Mouse (Mus musculus) lung, embryonic 16.5 days (tissue): ENCODE data around the gene Wfdc10. TPM values are rescaled to one million over a fixed set of nuclear protein-coding genes. Genes with fewer than 3 reads are reported as not detected.

Source experiments
- ATAC-seq: fragments of 200-750 bp; cut with Nextera tagmentation; 2 replicates; pipeline ENCODE4 v1.8.0; 2017; ENCODE audit warnings: low read depth, mild to moderate bottlenecking, moderate library complexity
- H3K27ac ChIP-seq: fragments of 300-500 bp; sonication (generic); 2 replicates; pipeline ENCODE4 v1.5.1; 2014; ENCODE audit warnings: mild to moderate bottlenecking, control low read depth, low read length
- H3K27me3 ChIP-seq: fragments of 300-500 bp; sonication (generic); 2 replicates; pipeline ENCODE4 v1.6.1; 2014; ENCODE audit warnings: low read depth, low read length, mixed read lengths; ENCODE audit not compliant: control insufficient read depth, insufficient read depth
- H3K36me3 ChIP-seq: fragments of 300-500 bp; sonication (generic); 2 replicates; pipeline ENCODE4 v1.6.1; 2014; ENCODE audit warnings: low read length; ENCODE audit not compliant: control insufficient read depth, insufficient read depth
- H3K4me1 ChIP-seq: fragments of 300-500 bp; sonication (generic); replicated peaks from 2 replicates; pipeline ENCODE4 v1.6.1; 2014; ENCODE audit warnings: low read length, mixed read lengths; ENCODE audit not compliant: control insufficient read depth, insufficient read depth
- H3K4me2 ChIP-seq: fragments of 300-500 bp; sonication (generic); 2 replicates; pipeline ENCODE4 v1.6.1; 2014; ENCODE audit warnings: low read depth, low read length, control low read depth
- H3K4me3 ChIP-seq: fragments of 300-500 bp; sonication (generic); 2 replicates; pipeline ENCODE4 v1.5.1; 2014; ENCODE audit warnings: mild to moderate bottlenecking, low read length, control low read depth
- H3K9ac ChIP-seq: fragments of 300-500 bp; sonication (generic); 2 replicates; pipeline ENCODE4 v1.6.1; 2014; ENCODE audit warnings: low read length, control low read depth
- H3K9me3 ChIP-seq: fragments of 300-500 bp; sonication (generic); 2 replicates; pipeline ENCODE4 v1.6.1; 2016; ENCODE audit warnings: low read length; ENCODE audit not compliant: control insufficient read depth
- WGBS: fragments of 180-500 bp; shearing (Covaris S2); extraction: QIAGEN DNeasy Blood & Tissue Kit; methylation state at CpG from one replicate; pipeline ENCODE4 v1.1.7; 2014; 5-methylcytosine and 5-hydroxymethylcytosine counted together
- polyA plus RNA-seq: library from polyadenylated mRNA; unstranded; fragments of >200 nt; fragmentation: Nextera tagmentation; extraction: Ambion mirVana; gene quantifications from 2 replicates; pipeline ENCODE4 v1.2.1, GENCODE M21; 2015

Gene Wfdc10
- polyA plus RNA-seq, 1 experiment from 2014 or later, result 0.50 TPM

- WGBS, result 59% methylated on average over 13 of the region's 13 CpGs
- no peak overlapping the region for H3K4me3 ChIP-seq
Measured at GRCm38 (mm10) chr2:164641881-164642673, 13.8 kb upstream of the Wfdc10 start.

GRCm38 (mm10) chr2:164656483-164656882 lies 637 bp downstream of the Wfdc10 start, which contains the start of gene Wfdc9:
Gene Wfdc9 (minus strand): TSS chr2:164656583.
- H3K4me1 ChIP-seq, result no peaks in the 10 kb centered on the region
- H3K27ac ChIP-seq, result no peak within 1 kb of the TSS
- H3K9ac ChIP-seq, result no peak within 1 kb of the TSS
- no peak within 1 kb of the TSS for H3K4me2 ChIP-seq
- no peaks in the 10 kb centered on the region for H3K36me3 ChIP-seq
- no peak within 1 kb of the TSS for H3K4me3 ChIP-seq
- 80% methylated on average over 9 of the region's 9 CpGs for WGBS
- no peaks in the 10 kb centered on the region for H3K9me3 ChIP-seq
- no peaks in the 10 kb centered on the region for H3K27me3 ChIP-seq
- no peak for ATAC-seq

More at GRCm38 (mm10) chr2:164641881-164642673, 13.8 kb upstream of the Wfdc10 start:
- Histone ChIP-seq H3K36me3 (no peaks in the 10 kb centered on the region), H3K4me2 (no peak overlapping the region), H3K27me3 (no peaks in the 10 kb centered on the region), H3K4me1 (no peaks in the 10 kb centered on the region), H3K27ac (no peak overlapping the region), H3K9me3 (no peaks in the 10 kb centered on the region), H3K9ac (no peak overlapping the region)
- no peak for ATAC-seq

GRCm38 (mm10) chr2:164664851-164665250 lies 9.0 kb downstream of the Wfdc10 start:
- Histone ChIP-seq H3K36me3 (no peaks in the 10 kb centered on the region), H3K27ac (no peak overlapping the region), H3K9ac (no peak overlapping the region), H3K9me3 (no peaks in the 10 kb centered on the region), H3K4me1 (no peaks in the 10 kb centered on the region), H3K4me3 (no peak overlapping the region), H3K27me3 (no peaks in the 10 kb centered on the region), H3K4me2 (no peak overlapping the region)
- 82% methylated on average over 7 of the region's 7 CpGs for WGBS
- no peak for ATAC-seq

- H3K27ac ChIP-seq, result no peak overlapping the region
- H3K4me2 ChIP-seq, result no peak overlapping the region
- no peaks in the 10 kb centered on the region for H3K9me3 ChIP-seq
- no peaks in the 10 kb centered on the region for H3K36me3 ChIP-seq
- H3K27me3 ChIP-seq, result no peaks in the 10 kb centered on the region
- no peak overlapping the region for H3K4me3 ChIP-seq
- no peaks in the 10 kb centered on the region for H3K4me1 ChIP-seq
- no peak for ATAC-seq
- no peak overlapping the region for H3K9ac ChIP-seq
- WGBS, result 71% methylated on average over 5 of the region's 5 CpGs
Measured at GRCm38 (mm10) chr2:164670261-164670660, 14.4 kb downstream of the Wfdc10 start.

- 12% methylated on average over 1 of the region's 1 CpGs for WGBS
- H3K27ac ChIP-seq, result no peak overlapping the region
- no peak overlapping the region for H3K4me2 ChIP-seq
- no peaks in the 10 kb centered on the region for H3K36me3 ChIP-seq
- ATAC-seq, result no peak
- H3K4me3 ChIP-seq, result no peak overlapping the region
- H3K4me1 ChIP-seq, result no peaks in the 10 kb centered on the region
- no peaks in the 10 kb centered on the region for H3K9me3 ChIP-seq
- no peaks in the 10 kb centered on the region for H3K27me3 ChIP-seq
- H3K9ac ChIP-seq, result no peak overlapping the region
Measured at GRCm38 (mm10) chr2:164670938-164671337, 15.1 kb downstream of the Wfdc10 start.

GRCm38 (mm10) chr2:164673987-164674386 lies 18.1 kb downstream of the Wfdc10 start, which contains the start of gene Wfdc11:
Gene Wfdc11 (minus strand): TSS chr2:164674087.
- WGBS, result 66% methylated on average over 7 of the region's 7 CpGs
- ATAC-seq, result no peak
- Histone ChIP-seq H3K36me3 (no peaks in the 10 kb centered on the region), H3K4me2 (no peak within 1 kb of the TSS), H3K27ac (no peak within 1 kb of the TSS), H3K27me3 (no peaks in the 10 kb centered on the region), H3K9me3 (no peaks in the 10 kb centered on the region), H3K4me3 (no peak within 1 kb of the TSS), H3K4me1 (no peaks in the 10 kb centered on the region), H3K9ac (no peak within 1 kb of the TSS)

- Histone ChIP-seq H3K27me3 (no peaks in the 10 kb centered on the region), H3K4me1 (no peaks in the 10 kb centered on the region), H3K4me2 (no peak overlapping the region), H3K4me3 (no peak overlapping the region), H3K27ac (no peak overlapping the region), H3K9me3 (no peaks in the 10 kb centered on the region), H3K9ac (no peak overlapping the region), H3K36me3 (no peaks in the 10 kb centered on the region)
- WGBS, result 75% methylated on average over 7 of the region's 7 CpGs
- ATAC-seq, result no peak
Measured at GRCm38 (mm10) chr2:164676103-164676502, 20.3 kb downstream of the Wfdc10 start.

GRCm38 (mm10) chr2:164676916-164677685 lies 21.3 kb downstream of the Wfdc10 start:
- WGBS, result 62% methylated on average over 16 of the region's 16 CpGs
- Histone ChIP-seq H3K4me3 (no peak overlapping the region), H3K9ac (no peak overlapping the region), H3K4me2 (no peak overlapping the region), H3K27me3 (no peaks in the 10 kb centered on the region), H3K27ac (no peak overlapping the region), H3K36me3 (no peaks in the 10 kb centered on the region), H3K4me1 (no peaks in the 10 kb centered on the region), H3K9me3 (no peaks in the 10 kb centered on the region)
- ATAC-seq, result no peak

- Histone ChIP-seq H3K4me3 (peak overlapping the region; percentile 16), H3K9me3 (no peaks in the 10 kb centered on the region), H3K36me3 (no peaks in the 10 kb centered on the region), H3K9ac (no peak overlapping the region), H3K27ac (no peak overlapping the region), H3K27me3 (no peaks in the 10 kb centered on the region), H3K4me2 (peak overlapping the region; percentile 35), H3K4me1 (no peaks in the 10 kb centered on the region)
- WGBS, result 17% methylated on average over 19 of the region's 19 CpGs
- peak; percentile 88 for ATAC-seq
Measured at GRCm38 (mm10) chr2:164678848-164679625, 23.2 kb downstream of the Wfdc10 start.
